ENCODE assay signal across 8 mouse cellular contexts in genomic region chr13:91462893-91463481, GRCm38 (mm10). TPM values are rescaled to one million over a fixed set of nuclear protein-coding genes. Genes with fewer than 3 reads are reported as not detected.
DNase-seq lines count a peak whose midpoint lies in the region; ATAC-seq lines count a peak whose summit lies in the region.

No protein-coding gene starts in this region.

- H3K4me1 ChIP-seq in forebrain, embryonic 15.5 days, result peaks cover 34% of the 10 kb centered on the region
- peaks cover 26% of the 10 kb centered on the region for H3K4me1 ChIP-seq in midbrain, embryonic 12.5 days

- DNase-seq in frontal cortex, postnatal 25 days (ENCODE audit: low spot score in 2 of 2), result no peak
- DNase-seq in adipocyte (ENCODE audit: low spot score), result peak; percentile 45
- peak; percentile 22 to 71 for DNase-seq in layer of hippocampus, adult 18-20 months (ENCODE audit: low spot score in 2 of 2)
- peak; percentile 49 for DNase-seq in thymus, postnatal 25 days
- DNase-seq in frontal cortex, postnatal 10 days (ENCODE audit: low spot score in 2 of 2), result no peak

- peak overlapping the region; percentile 97 for H3K4me3 ChIP-seq in forebrain, embryonic 15.5 days
- H3K4me3 ChIP-seq in midbrain, embryonic 12.5 days, result peak overlapping the region; percentile 17; the same call in 1 of the 2 replicates

- peak overlapping the region; percentile 91 for H3K4me2 ChIP-seq in forebrain, embryonic 15.5 days (replicated peaks)
- H3K4me2 ChIP-seq in midbrain, embryonic 12.5 days (replicated peaks), result peak overlapping the region; percentile 88

- H3K27ac ChIP-seq in forebrain, embryonic 15.5 days (replicated peaks), result no peak overlapping the region
- H3K27ac ChIP-seq in midbrain, embryonic 12.5 days (replicated peaks), result no peak overlapping the region

- 10% methylated on average over 9 of the region's 9 CpGs for WGBS in forebrain, embryonic 15.5 days
- 20% methylated on average over 9 of the region's 9 CpGs for WGBS in midbrain, embryonic 12.5 days

- ATAC-seq in frontal cortex, adult (ENCODE audit: low TSS enrichment), result peak; percentile 29; the same call in 1 of the 2 replicates
- no peak for ATAC-seq in forebrain, embryonic 15.5 days (replicated peaks)
- no peak for ATAC-seq in midbrain, embryonic 12.5 days (ENCODE audit: low FRiP score, low read depth)

- H3K36me3 ChIP-seq in forebrain, embryonic 15.5 days, result no peaks in the 10 kb centered on the region
- no peaks in the 10 kb centered on the region for H3K36me3 ChIP-seq in midbrain, embryonic 12.5 days

- no peaks in the 10 kb centered on the region for H3K9me3 ChIP-seq in forebrain, embryonic 15.5 days
- no peaks in the 10 kb centered on the region for H3K9me3 ChIP-seq in midbrain, embryonic 12.5 days

- no peaks in the 10 kb centered on the region for H3K27me3 ChIP-seq in forebrain, embryonic 15.5 days
- H3K27me3 ChIP-seq in midbrain, embryonic 12.5 days, result no peaks in the 10 kb centered on the region

- H3K9ac ChIP-seq in forebrain, embryonic 15.5 days (replicated peaks), result no peak overlapping the region
- H3K9ac ChIP-seq in midbrain, embryonic 12.5 days (replicated peaks), result no peak overlapping the region

RNA-seq across cellular contexts. Expression of gene Ssbp2, which starts 2.9 kb away (rescaled TPM):
- polyA plus RNA-seq in forebrain, embryonic 15.5 days (2015; fragmentation: Nextera tagmentation; extraction: Ambion mirVana), result 281 and 308 TPM in 2 replicates
- total RNA-seq in layer of hippocampus, adult 18-20 months (2021), result 100 to 1,000 TPM; 117 to 135 TPM
- 169 and 179 TPM in 2 replicates for polyA plus RNA-seq in midbrain, embryonic 12.5 days (2016; fragmentation: Nextera tagmentation; extraction: Ambion mirVana)

Comparison
In these comparisons a context has a peak if more than half of its experiments do, and no peak if none do; other contexts are left out.
1. DNase-seq: peak in adipocyte (single experiment), layer of hippocampus, adult 18-20 months (2 of 2) and thymus, postnatal 25 days (single experiment); none in frontal cortex, postnatal 25 days (0 of 2) and frontal cortex, postnatal 10 days (0 of 2).